Comparison of ENCODE assay signal across 9 mouse cellular contexts in genomic region chr2:25458911-25459310, GRCm38 (mm10). TPM values are rescaled to one million over a fixed set of nuclear protein-coding genes. Genes with fewer than 3 reads are reported as not detected.
DNase-seq lines count a peak whose midpoint lies in the region; ATAC-seq and TF ChIP-seq lines count a peak whose summit lies in the region.
"Had no signal": no experiment of that assay in that cellular context is flagged by ENCODE, and none has a peak within 500 bp of the region (broad histone marks: within the 10 kb centered on the region; RNA-seq: fewer than 3 reads in every experiment).

No protein-coding gene starts in this region.

- H3K4me1 ChIP-seq in neural tube, embryonic 12.5 days: peaks cover 24% of the 10 kb centered on the region
- peaks cover 14% of the 10 kb centered on the region for H3K4me1 ChIP-seq in limb, embryonic 14.5 days (ENCODE audit: control insufficient read depth, insufficient read depth, low read length)

- peak overlapping the region; percentile 85; the same call in 1 of the 2 replicates for H3K4me2 ChIP-seq in neural tube, embryonic 12.5 days (replicated peaks)
- H3K4me2 ChIP-seq in limb, embryonic 14.5 days (replicated peaks; ENCODE audit: low read depth, low read length, severe bottlenecking): no peak overlapping the region

- H3K27ac ChIP-seq in neural tube, embryonic 12.5 days: no peak overlapping the region
- no peak overlapping the region for H3K27ac ChIP-seq in limb, embryonic 14.5 days (replicated peaks; ENCODE audit: low read depth, low read length)

- H3K9ac ChIP-seq in neural tube, embryonic 12.5 days: no peak overlapping the region
- H3K9ac ChIP-seq in limb, embryonic 14.5 days (ENCODE audit: low read depth, low read length, severe bottlenecking): no peak overlapping the region

- TF ChIP-seq POLR2A in limb, embryonic 14.5 days (IDR thresholded peaks at IDR 0.05; ENCODE audit: borderline replicate concordance, extremely low read depth, insufficient read depth, insufficient read length): no peak

- H3K36me3 ChIP-seq in neural tube, embryonic 12.5 days: peaks cover 16% of the 10 kb centered on the region
- 0 out of 2 replicates have a peak, but pooled peaks cover 7% of the 10 kb centered on the region for H3K36me3 ChIP-seq in limb, embryonic 14.5 days (ENCODE audit: control insufficient read depth, insufficient read depth, low read length)

- ATAC-seq in neural tube, embryonic 12.5 days (ENCODE audit: low FRiP score, low read depth): no peak
- ATAC-seq in limb, embryonic 14.5 days (ENCODE audit: low FRiP score, low read depth): no peak

- H3K4me3 ChIP-seq in neural tube, embryonic 12.5 days: no peak overlapping the region
- H3K4me3 ChIP-seq in limb, embryonic 14.5 days (replicated peaks; ENCODE audit: low read length): no peak overlapping the region

- H3K27me3 ChIP-seq in neural tube, embryonic 12.5 days (replicated peaks): no peaks in the 10 kb centered on the region
- H3K27me3 ChIP-seq in limb, embryonic 14.5 days (ENCODE audit: control insufficient read depth, insufficient read depth, low read length): no peaks in the 10 kb centered on the region
- H3K27me3 ChIP-seq: hindbrain, embryonic 15.5 days had no signal

- H3K9me3 ChIP-seq in neural tube, embryonic 12.5 days: no peaks in the 10 kb centered on the region
- H3K9me3 ChIP-seq in limb, embryonic 14.5 days (ENCODE audit: control insufficient read depth, low read length): no peaks in the 10 kb centered on the region
- H3K9me3 ChIP-seq: hindbrain, embryonic 15.5 days had no signal

- 88% methylated on average over 5 of the region's 5 CpGs for WGBS in neural tube, embryonic 12.5 days
- WGBS in limb, embryonic 14.5 days: 79% methylated on average over 5 of the region's 5 CpGs

- peak; percentile 70 for DNase-seq in cerebellum, adult 9-10 months
- no peak for DNase-seq in cerebellum, postnatal 4 days (ENCODE audit: low spot score in 2 of 2)
- DNase-seq in neural tube, embryonic 10.5 days (ENCODE audit: extremely low spot score, low spot score): no peak
- DNase-seq in limb, embryonic 14.5 days (ENCODE audit: low spot score): peak; percentile 15
- peak; percentile 69 for DNase-seq in urinary bladder, postnatal 25 days (ENCODE audit: low spot score)
- DNase-seq in retina, postnatal 1 day: no peak
- no peak for DNase-seq in frontal cortex, postnatal 10 days (ENCODE audit: low spot score in 2 of 2)

RNA-seq across cellular contexts. Expression of gene Paxx, which starts 2.0 kb away (rescaled TPM):
- 49.5 and 52.5 TPM in 2 replicates for polyA plus RNA-seq in neural tube, embryonic 12.5 days (2016; fragmentation: Nextera tagmentation; extraction: Ambion mirVana)
- 65.6 and 71.0 TPM in 2 replicates for polyA plus RNA-seq in limb, embryonic 14.5 days (2012; rRNA removed)
- polyA plus RNA-seq in limb, embryonic 14.5 days (2014; fragmentation: Nextera tagmentation; extraction: Ambion mirVana): 34.0 and 44.9 TPM in 2 replicates

RNA-seq across cellular contexts. Expression of gene Clic3, which starts 2.3 kb away (rescaled TPM):
- 1.7 and 2.3 TPM in 2 replicates for polyA plus RNA-seq in neural tube, embryonic 12.5 days (2016; fragmentation: Nextera tagmentation; extraction: Ambion mirVana)
- polyA plus RNA-seq in limb, embryonic 14.5 days (2012; rRNA removed): 7.7 and 10.9 TPM in 2 replicates
- 13.4 and 22.5 TPM in 2 replicates for polyA plus RNA-seq in limb, embryonic 14.5 days (2014; fragmentation: Nextera tagmentation; extraction: Ambion mirVana)

RNA-seq across cellular contexts. Expression of gene Ptgds, which starts 10.9 kb away (rescaled TPM):
- 1.1 and 1.4 TPM in 2 replicates for polyA plus RNA-seq in neural tube, embryonic 12.5 days (2016; fragmentation: Nextera tagmentation; extraction: Ambion mirVana)
- polyA plus RNA-seq in limb, embryonic 14.5 days (2012; rRNA removed): 0.87 and 2.4 TPM in 2 replicates
- 4.0 and 4.1 TPM in 2 replicates for polyA plus RNA-seq in limb, embryonic 14.5 days (2014; fragmentation: Nextera tagmentation; extraction: Ambion mirVana)

RNA-seq across cellular contexts. Expression of gene Abca2, which starts 30.4 kb away (rescaled TPM):
- 10.0 and 10.2 TPM in 2 replicates for polyA plus RNA-seq in neural tube, embryonic 12.5 days (2016; fragmentation: Nextera tagmentation; extraction: Ambion mirVana)
- polyA plus RNA-seq in limb, embryonic 14.5 days (2012; rRNA removed): 15.3 and 17.4 TPM in 2 replicates
- 5.9 and 7.4 TPM in 2 replicates for polyA plus RNA-seq in limb, embryonic 14.5 days (2014; fragmentation: Nextera tagmentation; extraction: Ambion mirVana)

RNA-seq across cellular contexts. Expression of gene Lcn12, which starts 34.8 kb away (rescaled TPM):
- not detected in 2 replicates for polyA plus RNA-seq in neural tube, embryonic 12.5 days (2016; fragmentation: Nextera tagmentation; extraction: Ambion mirVana)
- not detected in 2 replicates for polyA plus RNA-seq in limb, embryonic 14.5 days (2012; rRNA removed)
- not detected in 2 replicates for polyA plus RNA-seq in limb, embryonic 14.5 days (2014; fragmentation: Nextera tagmentation; extraction: Ambion mirVana)
- polyA plus RNA-seq: hindbrain, embryonic 15.5 days had no signal

Comparison
In these comparisons a context has a peak if more than half of its experiments do, and no peak if none do; other contexts are left out.
1. DNase-seq: peak in cerebellum, adult 9-10 months (single experiment), limb, embryonic 14.5 days (single experiment) and urinary bladder, postnatal 25 days (single experiment); none in cerebellum, postnatal 4 days (0 of 2), neural tube, embryonic 10.5 days (single experiment), retina, postnatal 1 day (single experiment) and frontal cortex, postnatal 10 days (0 of 2).